Mouse (Mus musculus): ENCODE results near the gene Ece2. TPM values are rescaled to one million over a fixed set of nuclear protein-coding genes. Genes with fewer than 3 reads are reported as not detected.

The Ece2 gene
- 0.08 TPM in 1 of 2 replicates, not detected in the other for polyA plus RNA-seq (2012; rRNA removed)
- polyA plus RNA-seq (2014; fragmentation: Nextera tagmentation; extraction: Ambion mirVana), result 0.04 TPM in 1 of 2 replicates, not detected in the other

DNA sequence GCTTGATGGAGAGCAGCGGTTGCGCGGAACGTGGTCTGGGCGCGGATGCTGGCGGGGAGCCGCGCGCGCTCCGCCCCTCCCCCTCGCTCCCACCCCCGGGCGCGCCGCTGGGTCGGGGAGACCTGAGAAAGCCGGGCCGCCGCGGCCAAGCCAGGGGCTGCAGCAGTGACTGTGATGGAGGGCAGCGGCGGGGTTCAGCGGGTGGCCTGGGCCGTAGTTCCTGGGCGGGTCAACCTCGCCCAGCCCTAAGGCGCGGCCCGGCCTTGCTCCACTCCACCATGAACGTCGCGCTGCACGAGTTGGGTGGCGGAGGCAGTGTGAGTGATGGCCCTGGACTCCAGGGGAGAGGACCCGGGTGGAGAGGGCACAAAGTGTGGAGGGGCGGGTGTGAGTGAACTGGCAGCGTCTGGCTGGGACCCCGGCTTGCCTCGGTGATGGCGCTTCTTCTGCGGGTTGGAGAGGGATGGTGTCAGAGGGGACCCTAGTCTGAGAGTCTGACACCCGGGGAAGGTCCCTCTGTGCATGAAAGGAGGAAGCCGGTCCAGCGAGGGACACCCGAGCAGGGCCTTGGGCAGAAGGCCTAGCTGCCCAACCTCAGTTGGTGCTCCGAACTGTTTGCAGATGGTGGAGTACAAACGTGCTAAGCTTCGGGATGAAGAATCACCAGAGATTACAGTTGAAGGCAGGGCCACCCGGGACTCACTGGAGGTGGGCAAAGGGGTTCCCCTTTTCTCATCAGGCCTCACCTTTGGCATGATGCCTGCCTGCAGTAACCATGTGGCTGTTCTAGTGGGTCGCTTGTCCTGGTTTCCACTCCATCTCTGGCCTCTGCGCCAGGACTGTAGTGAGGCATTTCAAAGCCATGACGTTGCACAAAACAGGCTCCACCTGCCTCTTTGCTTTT lies at the start of gene Ece2:
Gene Ece2, plus strand, starts transcription at position 98 of the 904 bp plus-strand sequence.
- Histone ChIP-seq H3K4me2 (ENCODE audit: low read depth) (peak within 1 kb of the TSS; percentile 53), H3K27me3 (ENCODE audit: control insufficient read depth, insufficient read depth, low read length) (peaks cover 27% of the 10 kb centered on the region), H3K36me3 (replicated peaks; ENCODE audit: control insufficient read depth, insufficient read depth, low read depth) (no peaks in the 10 kb centered on the region), H3K9ac (replicated peaks) (no peak within 1 kb of the TSS), H3K4me3 (ENCODE audit: insufficient read depth in 1 of 2, low read depth in 2 of 2, low read length in 2 of 2) (peak within 1 kb of the TSS in 1 of 2 experiments; percentile 41; a peak in 2 of 4 replicates), H3K9me3 (ENCODE audit: control insufficient read depth, low read length) (no peaks in the 10 kb centered on the region), H3K4me1 (replicated peaks; ENCODE audit: control insufficient read depth in 2 of 2, insufficient read depth in 2 of 2, low read length in 1 of 2) (no peaks in the 10 kb centered on the region), H3K27ac (no peak within 1 kb of the TSS)
- WGBS (ENCODE audit: insufficient replicate concordance), result 12% methylated on average over 54 of the region's 54 CpGs
- ATAC-seq (ENCODE audit: insufficient read depth) (no peak), DNase-seq (ENCODE audit: low read depth in 3 of 3, low spot score in 3 of 3) (no peak)
- TF ChIP-seq EP300 (IDR thresholded peaks at IDR 0.05; ENCODE audit: low read depth) (no peak), CTCF (IDR thresholded peaks at IDR 0.05; ENCODE audit: low read depth) (no peak)

DNA sequence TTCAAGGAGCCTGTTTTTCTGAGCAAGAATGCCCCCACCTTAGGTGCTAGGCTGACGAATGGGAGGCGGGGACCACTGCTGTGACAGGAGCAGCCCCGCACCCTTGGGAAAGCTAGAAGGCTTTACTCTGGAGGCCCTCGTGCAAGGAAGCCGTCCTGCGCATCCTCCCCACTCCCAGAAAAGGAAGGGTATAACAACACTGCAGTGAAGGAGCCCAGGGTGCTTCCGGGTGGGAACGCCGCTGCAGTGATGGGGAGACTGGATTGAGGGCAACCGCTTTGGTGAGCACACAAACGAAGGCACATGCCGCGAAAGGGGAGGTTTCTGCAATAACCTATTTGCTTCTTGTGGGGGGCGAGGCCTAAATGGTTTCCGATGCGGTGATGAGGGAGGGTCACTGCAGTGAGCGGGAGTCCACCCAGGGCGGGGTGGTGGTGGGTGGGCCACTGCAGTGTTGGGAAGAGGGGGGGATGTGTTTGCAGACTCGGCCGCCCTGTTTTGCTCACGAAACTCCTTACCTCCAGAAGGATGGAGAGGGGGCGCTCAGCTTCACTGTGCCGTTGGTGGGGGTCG lies 40.2 kb upstream of the Ece2 start, which contains the start of gene Vwa5b2:
Gene Vwa5b2, plus strand, starts transcription at position 106 of the 573 bp plus-strand sequence.
- H3K9ac ChIP-seq (replicated peaks), result no peak within 1 kb of the TSS
- DNase-seq (ENCODE audit: low read depth in 3 of 3, low spot score in 3 of 3), result no peak
- peaks cover 63% of the 10 kb centered on the region for H3K27me3 ChIP-seq (ENCODE audit: control insufficient read depth, insufficient read depth, low read length)

DNA sequence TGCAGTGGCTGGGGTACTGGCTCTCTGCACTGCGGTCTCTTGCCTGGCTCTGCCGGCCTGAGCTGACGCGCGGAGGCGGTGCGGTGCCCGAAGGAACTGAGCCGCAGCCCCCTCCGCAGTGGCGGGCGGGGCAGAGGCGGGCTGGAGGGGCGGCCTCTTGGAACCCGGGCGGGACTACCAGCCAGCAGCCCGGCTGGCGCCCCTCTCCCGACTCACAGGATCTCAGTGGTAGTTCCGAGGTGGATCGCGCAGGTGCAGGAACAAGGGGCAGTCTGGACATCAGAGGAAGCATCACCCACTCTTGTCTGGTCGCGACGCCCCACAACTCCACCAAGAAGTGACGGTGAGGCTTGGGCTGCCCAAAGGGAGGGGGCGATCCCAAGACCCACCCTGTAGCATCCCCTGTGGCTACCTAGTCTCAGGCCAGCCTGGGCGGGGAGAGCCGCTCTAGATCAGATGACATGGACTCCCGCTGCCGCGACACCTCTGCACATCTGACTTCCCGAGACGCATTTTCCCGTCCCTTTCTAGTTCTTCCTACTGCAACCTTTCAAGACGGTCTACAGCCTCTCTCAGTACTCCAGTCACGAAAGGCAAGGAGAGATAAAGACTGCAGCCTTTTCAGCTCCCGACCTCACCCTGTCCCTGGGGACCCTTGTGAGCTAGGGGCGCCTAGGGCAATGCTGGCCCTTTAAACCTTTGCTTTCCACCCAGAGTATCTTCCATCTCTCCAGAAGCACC lies 39.5 kb upstream of the Ece2 start:
- TF ChIP-seq CTCF (IDR thresholded peaks at IDR 0.05; ENCODE audit: low read depth), result no peak
- TF ChIP-seq EP300 (IDR thresholded peaks at IDR 0.05; ENCODE audit: low read depth), result no peak
- H3K9me3 ChIP-seq (ENCODE audit: control insufficient read depth, low read length), result no peaks in the 10 kb centered on the region
- peaks cover 63% of the 10 kb centered on the region for H3K27me3 ChIP-seq (ENCODE audit: control insufficient read depth, insufficient read depth, low read length)
- H3K9ac ChIP-seq (replicated peaks), result no peak overlapping the region
- ATAC-seq (ENCODE audit: insufficient read depth) (no peak), DNase-seq (ENCODE audit: low read depth in 3 of 3, low spot score in 3 of 3) (no peak)
- peak overlapping the region; percentile 26 to 39 for H3K4me3 ChIP-seq (ENCODE audit: insufficient read depth in 1 of 2, low read depth in 2 of 2, low read length in 2 of 2)
- peak overlapping the region; percentile 60 for H3K4me2 ChIP-seq (ENCODE audit: low read depth)
- peaks cover 3 to 10% of the 10 kb centered on the region in 2 experiments; a peak in 3 of 4 replicates for H3K4me1 ChIP-seq (replicated peaks; ENCODE audit: control insufficient read depth in 2 of 2, insufficient read depth in 2 of 2, low read length in 1 of 2)
- H3K36me3 ChIP-seq (replicated peaks; ENCODE audit: control insufficient read depth, insufficient read depth, low read depth), result no peaks in the 10 kb centered on the region
- H3K27ac ChIP-seq, result no peak overlapping the region
- WGBS (ENCODE audit: insufficient replicate concordance), result under 1% methylated on average over 39 of the region's 39 CpGs

More for the DNA sequence above, 40.2 kb upstream of the Ece2 start, which contains the start of gene Vwa5b2:
- no peak for ATAC-seq (ENCODE audit: insufficient read depth)
- no peak for TF ChIP-seq CTCF (IDR thresholded peaks at IDR 0.05; ENCODE audit: low read depth)
- H3K4me3 ChIP-seq (ENCODE audit: insufficient read depth in 1 of 2, low read depth in 2 of 2, low read length in 2 of 2), result peak within 1 kb of the TSS; percentile 26 to 39
- H3K36me3 ChIP-seq (replicated peaks; ENCODE audit: control insufficient read depth, insufficient read depth, low read depth), result no peaks in the 10 kb centered on the region
- H3K4me2 ChIP-seq (ENCODE audit: low read depth), result peak within 1 kb of the TSS; percentile 60
- WGBS (ENCODE audit: insufficient replicate concordance), result 3% methylated on average over 24 of the region's 24 CpGs
- no peak within 1 kb of the TSS for H3K27ac ChIP-seq
- H3K9me3 ChIP-seq (ENCODE audit: control insufficient read depth, low read length), result no peaks in the 10 kb centered on the region
- H3K4me1 ChIP-seq (replicated peaks; ENCODE audit: control insufficient read depth in 2 of 2, insufficient read depth in 2 of 2, low read length in 1 of 2), result peaks cover 3 to 6% of the 10 kb centered on the region in 2 experiments; a peak in 3 of 4 replicates

- H3K4me2 ChIP-seq (ENCODE audit: low read depth), result peak overlapping the region; percentile 60
- H3K4me1 ChIP-seq (replicated peaks; ENCODE audit: control insufficient read depth in 2 of 2, insufficient read depth in 2 of 2, low read length in 1 of 2), result peaks cover 8 to 15% of the 10 kb centered on the region in 2 experiments
- H3K36me3 ChIP-seq (replicated peaks; ENCODE audit: control insufficient read depth, insufficient read depth, low read depth), result no peaks in the 10 kb centered on the region
- no peak for ATAC-seq (ENCODE audit: insufficient read depth)
- H3K27me3 ChIP-seq (ENCODE audit: control insufficient read depth, insufficient read depth, low read length), result peaks cover 63% of the 10 kb centered on the region
- no peak overlapping the region for H3K9ac ChIP-seq (replicated peaks)
- H3K9me3 ChIP-seq (ENCODE audit: control insufficient read depth, low read length), result no peaks in the 10 kb centered on the region
- TF ChIP-seq CTCF (IDR thresholded peaks at IDR 0.05; ENCODE audit: low read depth) (no peak), EP300 (IDR thresholded peaks at IDR 0.05; ENCODE audit: low read depth) (no peak)
- no peak overlapping the region for H3K27ac ChIP-seq
- DNase-seq (ENCODE audit: low read depth in 3 of 3, low spot score in 3 of 3), result no peak
- WGBS (ENCODE audit: insufficient replicate concordance), result under 1% methylated on average over 17 of the region's 17 CpGs
- H3K4me3 ChIP-seq (ENCODE audit: insufficient read depth in 1 of 2, low read depth in 2 of 2, low read length in 2 of 2), result peak overlapping the region; percentile 26 to 39; a peak in 3 of 4 replicates
Measured at GRCm38 (mm10) chr16:20590680-20591038, 39.0 kb upstream of the Ece2 start.
